ENCODE assay signal across 14 mouse cellular contexts in genomic region chr12:103391098-103391497, GRCm38 (mm10). TPM values are rescaled to one million over a fixed set of nuclear protein-coding genes. Genes with fewer than 3 reads are reported as not detected.
DNase-seq lines count a peak whose midpoint lies in the region; ATAC-seq and TF ChIP-seq lines count a peak whose summit lies in the region.
"Had no signal": no experiment of that assay in that cellular context is flagged by ENCODE, and none has a peak within 500 bp of the region (broad histone marks: within the 10 kb centered on the region; RNA-seq: fewer than 3 reads in every experiment).

No protein-coding gene starts in this region.

- H3K9ac ChIP-seq in heart, embryonic 15.5 days = no peak overlapping the region
- no peak overlapping the region for H3K9ac ChIP-seq in heart, adult 2 months (ENCODE audit: low read depth, low read length)
- peak overlapping the region; percentile 97 for H3K9ac ChIP-seq in liver, embryonic 13.5 days
- H3K9ac ChIP-seq: forebrain, embryonic 15.5 days; midbrain, embryonic 13.5 days had no signal

- DNase-seq in heart, adult 2 months = no peak
- DNase-seq in G1E (ENCODE audit: low spot score) = no peak
- peak; percentile 66 to 78 for DNase-seq in frontal cortex, adult 2 months (ENCODE audit: extremely low spot score in 1 of 2, low spot score in 1 of 2)
- no peak for DNase-seq in liver, embryonic 13.5 days
- no peak for DNase-seq in adrenal gland, postnatal 14 days
- DNase-seq in kidney, postnatal 4 days = no peak
- DNase-seq in spleen, postnatal 36 days (ENCODE audit: low spot score in 2 of 2) = no peak
- DNase-seq: adrenal gland, postnatal 25 days; cerebellum, adult 11 months; lung, postnatal 10 days had no signal

- H3K27me3 ChIP-seq in heart, embryonic 15.5 days = no peaks in the 10 kb centered on the region
- no peaks in the 10 kb centered on the region for H3K27me3 ChIP-seq in heart, adult 2 months (ENCODE audit: control insufficient read depth, insufficient read depth, low read length)
- no peaks in the 10 kb centered on the region for H3K27me3 ChIP-seq in G1E (ENCODE audit: insufficient read depth, low read length)
- H3K27me3 ChIP-seq in liver, embryonic 13.5 days = no peaks in the 10 kb centered on the region
- H3K27me3 ChIP-seq: CH12.LX; forebrain, embryonic 15.5 days; midbrain, embryonic 13.5 days had no signal

- TF ChIP-seq CTCF in heart, adult 2 months (IDR thresholded peaks at IDR 0.05) = no peak
- no peak for TF ChIP-seq CTCF in G1E (IDR thresholded peaks at IDR 0.05; ENCODE audit: low read depth, low read length)

- peaks cover 42% of the 10 kb centered on the region for H3K4me1 ChIP-seq in heart, embryonic 15.5 days (replicated peaks)
- H3K4me1 ChIP-seq in heart, adult 2 months (ENCODE audit: control insufficient read depth, insufficient read depth, low read length) = peaks cover 3% of the 10 kb centered on the region
- peaks cover 84% of the 10 kb centered on the region for H3K4me1 ChIP-seq in G1E (ENCODE audit: insufficient read depth, low read depth, low read length)
- peaks cover 83% of the 10 kb centered on the region for H3K4me1 ChIP-seq in liver, embryonic 13.5 days (replicated peaks)

- H3K36me3 ChIP-seq in heart, embryonic 15.5 days = no peaks in the 10 kb centered on the region
- H3K36me3 ChIP-seq in heart, adult 2 months (ENCODE audit: control insufficient read depth, insufficient read depth, low read length) = no peaks in the 10 kb centered on the region
- peaks cover 46% of the 10 kb centered on the region for H3K36me3 ChIP-seq in G1E (replicated peaks)
- H3K36me3 ChIP-seq in liver, embryonic 13.5 days = peaks cover 31% of the 10 kb centered on the region
- H3K36me3 ChIP-seq: forebrain, embryonic 15.5 days; midbrain, embryonic 13.5 days had no signal

- no peak for TF ChIP-seq EP300 in heart, adult 2 months (IDR thresholded peaks at IDR 0.05; ENCODE audit: insufficient read depth, low read depth, low read length)

- TF ChIP-seq POLR2A in heart, adult 2 months (IDR thresholded peaks at IDR 0.05; ENCODE audit: insufficient read depth, low read depth, low read length) = no peak

- H3K9me3 ChIP-seq in heart, embryonic 15.5 days (replicated peaks) = no peaks in the 10 kb centered on the region
- no peaks in the 10 kb centered on the region for H3K9me3 ChIP-seq in G1E (replicated peaks)
- no peaks in the 10 kb centered on the region for H3K9me3 ChIP-seq in liver, embryonic 13.5 days (replicated peaks)
- H3K9me3 ChIP-seq: forebrain, embryonic 15.5 days; midbrain, embryonic 13.5 days had no signal

- H3K79me2 ChIP-seq in heart, adult 2 months (replicated peaks; ENCODE audit: control insufficient read depth, insufficient read depth, low read length) = no peaks in the 10 kb centered on the region

- intact Hi-C loops in heart, adult 2 months (cut with DNase I) = no loop called here

- peak overlapping the region; percentile 43 for H3K4me2 ChIP-seq in heart, embryonic 15.5 days
- H3K4me2 ChIP-seq in liver, embryonic 13.5 days = peak overlapping the region; percentile 82
- H3K4me2 ChIP-seq: forebrain, embryonic 15.5 days; midbrain, embryonic 13.5 days had no signal

- WGBS in heart, embryonic 15.5 days = 58% methylated on average over 7 of the region's 7 CpGs
- 62% methylated on average over 7 of the region's 7 CpGs for WGBS in heart, adult 2 months
- 85% methylated on average over 7 of the region's 7 CpGs for WGBS in liver, embryonic 13.5 days (ENCODE audit: insufficient replicate concordance)

- peak overlapping the region; percentile 48 for H3K27ac ChIP-seq in heart, embryonic 15.5 days
- H3K27ac ChIP-seq in heart, adult 2 months = no peak overlapping the region
- peak overlapping the region; percentile 99 for H3K27ac ChIP-seq in liver, embryonic 13.5 days
- H3K27ac ChIP-seq: forebrain, embryonic 15.5 days; midbrain, embryonic 13.5 days had no signal

- H3K4me3 ChIP-seq in heart, embryonic 15.5 days = no peak overlapping the region
- no peak overlapping the region for H3K4me3 ChIP-seq in heart, adult 2 months
- peak overlapping the region; percentile 0; the same call in 1 of the 2 replicates for H3K4me3 ChIP-seq in G1E (ENCODE audit: low read depth, low read length)
- H3K4me3 ChIP-seq in liver, embryonic 13.5 days (replicated peaks) = peak overlapping the region; percentile 94
- H3K4me3 ChIP-seq: forebrain, embryonic 15.5 days; midbrain, embryonic 13.5 days had no signal

- no peak for ATAC-seq in heart, embryonic 15.5 days (replicated peaks; ENCODE audit: insufficient number of reproducible peaks, insufficient read depth, low FRiP score, low read depth)
- ATAC-seq in G1E (ENCODE audit: extremely low read depth, insufficient number of reproducible peaks, low FRiP score, poor library complexity, severe bottlenecking) = no peak
- ATAC-seq in liver, embryonic 13.5 days (ENCODE audit: low read depth) = no peak
- ATAC-seq: forebrain, embryonic 15.5 days; midbrain, embryonic 13.5 days had no signal

RNA-seq across cellular contexts. Expression of gene Otub2, which starts 2.6 kb away (rescaled TPM):
- 9.9 and 11.2 TPM in 2 replicates for polyA plus RNA-seq in heart, embryonic 15.5 days (2015; fragmentation: Nextera tagmentation; extraction: Ambion mirVana)
- total RNA-seq in heart, adult 2 months (2021) = 1 to 10 TPM; 3.1 to 3.2 TPM
- polyA plus RNA-seq in heart, adult 2 months (2012; rRNA removed) = 4.1 and 6.4 TPM in 2 replicates
- total RNA-seq in G1E (2014; fragmentation: Nextera tagmentation) = 18.9 and 25.2 TPM in 2 replicates
- 15.2 and 18.1 TPM in 2 replicates for total RNA-seq in G1E (2017)
- 4.6 and 5.2 TPM in 2 replicates for polyA plus RNA-seq in G1E (2012)
- polyA plus RNA-seq in frontal cortex, adult 2 months (2012; rRNA removed) = 23.6 and 24.4 TPM in 2 replicates
- polyA plus RNA-seq in liver, embryonic 13.5 days (2015; fragmentation: Nextera tagmentation; extraction: Ambion mirVana) = 20.8 and 23.1 TPM in 2 replicates
- total RNA-seq in adrenal gland, postnatal 14 days (2021) = 3.1 and 3.7 TPM in 2 replicates

RNA-seq across cellular contexts. Expression of gene 9330161L09Rik, which starts 16.5 kb away (rescaled TPM):
- polyA plus RNA-seq in heart, embryonic 15.5 days (2015; fragmentation: Nextera tagmentation; extraction: Ambion mirVana) = 0.19 and 0.42 TPM in 2 replicates
- total RNA-seq in heart, adult 2 months (2021) = 1 to 10 TPM; 1.4 to 1.6 TPM
- 0.61 and 1.00 TPM in 2 replicates for polyA plus RNA-seq in heart, adult 2 months (2012; rRNA removed)
- 6.9 and 8.1 TPM in 2 replicates for total RNA-seq in G1E (2014; fragmentation: Nextera tagmentation)
- 2.1 and 2.8 TPM in 2 replicates for total RNA-seq in G1E (2017)
- polyA plus RNA-seq in G1E (2012) = 0.05 TPM in 1 of 2 replicates, not detected in the other
- polyA plus RNA-seq in frontal cortex, adult 2 months (2012; rRNA removed) = 1.00 and 1.6 TPM in 2 replicates
- not detected in 2 replicates for polyA plus RNA-seq in liver, embryonic 13.5 days (2015; fragmentation: Nextera tagmentation; extraction: Ambion mirVana)
- 0.90 and 0.93 TPM in 2 replicates for total RNA-seq in adrenal gland, postnatal 14 days (2021)

RNA-seq across cellular contexts. Expression of gene Ddx24, which starts 34.5 kb away (rescaled TPM):
- polyA plus RNA-seq in heart, embryonic 15.5 days (2015; fragmentation: Nextera tagmentation; extraction: Ambion mirVana) = 56.9 and 79.8 TPM in 2 replicates
- 10 to 100 TPM; 85.3 to 89.3 TPM for total RNA-seq in heart, adult 2 months (2021)
- 30.2 and 46.0 TPM in 2 replicates for polyA plus RNA-seq in heart, adult 2 months (2012; rRNA removed)
- 243 and 249 TPM in 2 replicates for total RNA-seq in G1E (2014; fragmentation: Nextera tagmentation)
- total RNA-seq in G1E (2017) = 227 and 244 TPM in 2 replicates
- polyA plus RNA-seq in G1E (2012) = 38.8 and 66.8 TPM in 2 replicates
- polyA plus RNA-seq in frontal cortex, adult 2 months (2012; rRNA removed) = 136 and 141 TPM in 2 replicates
- polyA plus RNA-seq in liver, embryonic 13.5 days (2015; fragmentation: Nextera tagmentation; extraction: Ambion mirVana) = 81.9 and 86.0 TPM in 2 replicates
- 92.3 and 99.1 TPM in 2 replicates for total RNA-seq in adrenal gland, postnatal 14 days (2021)

RNA-seq across cellular contexts. Expression of gene Asb2, which starts 35.3 kb away (rescaled TPM):
- 194 and 219 TPM in 2 replicates for polyA plus RNA-seq in heart, embryonic 15.5 days (2015; fragmentation: Nextera tagmentation; extraction: Ambion mirVana)
- 100 to 1,000 TPM; 419 to 533 TPM for total RNA-seq in heart, adult 2 months (2021)
- polyA plus RNA-seq in heart, adult 2 months (2012; rRNA removed) = 505 and 541 TPM in 2 replicates
- total RNA-seq in G1E (2014; fragmentation: Nextera tagmentation) (not detected in 2 replicates), G1E (2017) (0.05 TPM in 1 of 2 replicates, not detected in the other)
- polyA plus RNA-seq in G1E (2012) = not detected in 2 replicates
- polyA plus RNA-seq in frontal cortex, adult 2 months (2012; rRNA removed) = 7.6 TPM in 2 replicates
- polyA plus RNA-seq in liver, embryonic 13.5 days (2015; fragmentation: Nextera tagmentation; extraction: Ambion mirVana) = 2.4 and 2.6 TPM in 2 replicates
- total RNA-seq in adrenal gland, postnatal 14 days (2021) = 1.1 and 2.2 TPM in 2 replicates

RNA-seq across cellular contexts. Expression of gene Ifi27, which starts 42.9 kb away (rescaled TPM):
- 38.0 and 54.9 TPM in 2 replicates for polyA plus RNA-seq in heart, embryonic 15.5 days (2015; fragmentation: Nextera tagmentation; extraction: Ambion mirVana)
- 10 to 100 TPM; 56.3 to 68.8 TPM for total RNA-seq in heart, adult 2 months (2021)
- 175 and 210 TPM in 2 replicates for polyA plus RNA-seq in heart, adult 2 months (2012; rRNA removed)
- 151 and 164 TPM in 2 replicates for total RNA-seq in G1E (2014; fragmentation: Nextera tagmentation)
- 335 and 374 TPM in 2 replicates for total RNA-seq in G1E (2017)
- 16.9 and 22.2 TPM in 2 replicates for polyA plus RNA-seq in G1E (2012)
- 117 and 120 TPM in 2 replicates for polyA plus RNA-seq in frontal cortex, adult 2 months (2012; rRNA removed)
- polyA plus RNA-seq in liver, embryonic 13.5 days (2015; fragmentation: Nextera tagmentation; extraction: Ambion mirVana) = 15.6 and 15.9 TPM in 2 replicates
- 1,163 and 1,199 TPM in 2 replicates for total RNA-seq in adrenal gland, postnatal 14 days (2021)

Comparison
In these comparisons a context has a peak if more than half of its experiments do, and no peak if none do; other contexts are left out.
1. H3K4me3 ChIP-seq: peak in G1E (single experiment) and liver, embryonic 13.5 days (single experiment); none in heart, embryonic 15.5 days (single experiment) and heart, adult 2 months (single experiment).
2. DNase-seq: peak in frontal cortex, adult 2 months (2 of 2); none in heart, adult 2 months (0 of 2), G1E (single experiment), liver, embryonic 13.5 days (single experiment), adrenal gland, postnatal 14 days (single experiment), kidney, postnatal 4 days (0 of 2) and spleen, postnatal 36 days (0 of 2).